Mouse (Mus musculus): ENCODE data around the gene Olfr140.

Olfr140 gene

GRCm38 (mm10) chr2:90063494-90063893 is at the start of gene Olfr140:
Olfr140 (minus strand) TSS chr2:90063594.
- in situ Hi-C loops (cut with MboI, MseI), result no loop called here

- in situ Hi-C loops (cut with MboI, MseI), result no loop called here
These were observed 6.7 kb upstream of the Olfr140 start for GRCm38 (mm10) chr2:90070065-90070464.

- in situ Hi-C loops (cut with MboI, MseI), result loop anchor here in 1 of 2 experiments (25.0 kb wide), 1 partner anchor 777 kb away; no protein-coding TSS in a partner anchor
These were observed 28.4 kb downstream of the Olfr140 start, which contains the start of gene Olfr1265 for GRCm38 (mm10) chr2:90035037-90035436. Olfr1265 (plus strand) TSS chr2:90035337.

GRCm38 (mm10) chr2:90025477-90025876 is 37.9 kb downstream of the Olfr140 start, which contains the start of gene Olfr1264:
Olfr1264 (minus strand) TSS chr2:90025577.
- in situ Hi-C loops (cut with MboI, MseI), result loop anchor here in 1 of 2 experiments (25.0 kb wide), 1 partner anchor 787 kb away; no protein-coding TSS in a partner anchor

- in situ Hi-C loops (cut with MboI, MseI), result no loop called here
These were observed 51.6 kb downstream of the Olfr140 start, which contains the start of gene Olfr1263 for GRCm38 (mm10) chr2:90011831-90012230. Olfr1263 (plus strand) TSS chr2:90012131.

GRCm38 (mm10) chr2:89999845-90000244 is 63.5 kb downstream of the Olfr140 start, which contains the start of gene Olfr1262:
Olfr1262 (plus strand) TSS chr2:90000145.
- in situ Hi-C loops (cut with MboI, MseI), result no loop called here

Measured in T-helper 17 cell (primary cell).